Mouse (Mus musculus): Measurements from ENCODE around the gene Zmynd15. TPM values are rescaled to one million over a fixed set of nuclear protein-coding genes. Genes with fewer than 3 reads are reported as not detected.

The Zmynd15 gene
- total RNA-seq, 1 experiment, result 0.54 TPM

DNA sequence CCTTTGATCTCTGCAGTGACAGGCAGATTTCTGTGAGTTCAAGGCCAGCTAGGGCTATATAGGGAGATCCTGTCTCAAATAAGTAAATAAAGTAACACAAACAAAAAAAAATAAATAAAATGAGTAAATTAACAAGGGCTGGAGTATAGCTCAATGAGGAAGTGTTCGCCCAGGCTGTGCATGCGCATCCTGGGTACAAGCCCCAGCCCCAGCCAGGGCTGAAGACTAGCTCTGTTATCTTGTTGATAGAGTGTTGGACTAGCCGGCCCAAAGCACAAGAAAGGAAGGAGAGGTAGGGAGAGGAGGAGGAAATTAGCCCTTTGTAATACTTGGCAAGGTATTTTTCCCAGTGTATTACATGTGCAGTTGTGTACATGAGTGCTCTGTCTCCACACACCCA is 15.3 kb upstream of the Zmynd15 start:
- H3K4me1 ChIP-seq (ENCODE audit: control insufficient read depth in 2 of 2, insufficient read depth in 2 of 2, low read length in 2 of 2, poor library complexity in 1 of 2), result no peaks in the 10 kb centered on the region; a peak in 1 of 4 replicates
- TF ChIP-seq ZNF384 (IDR thresholded peaks at IDR 0.05; ENCODE audit: low read depth, low read length), result no peak
- TF ChIP-seq CHD2 (IDR thresholded peaks at IDR 0.05; ENCODE audit: low read depth, low read length), result no peak
- no peak for TF ChIP-seq HCFC1 (IDR thresholded peaks at IDR 0.05; ENCODE audit: borderline replicate concordance, insufficient read depth, low read length)
- TF ChIP-seq MAFK (IDR thresholded peaks at IDR 0.05; ENCODE audit: insufficient read depth, low read depth, low read length), result no peak
- TF ChIP-seq ZC3H11A (IDR thresholded peaks at IDR 0.05; ENCODE audit: borderline replicate concordance, low read depth, low read length), result no peak
- in situ Hi-C loops (cut with MboI; ENCODE audit: low sequenced_read_pairs in 2 of 2, unreplicated experiment in 2 of 2), result no loop called here
- H3K27ac ChIP-seq (ENCODE audit: insufficient read depth, low read depth, low read length, poor library complexity, severe bottlenecking), result no peak overlapping the region
- no peak overlapping the region for H3K9ac ChIP-seq (ENCODE audit: insufficient read depth, low read depth, low read length, poor library complexity, severe bottlenecking)
- H3K9me3 ChIP-seq (ENCODE audit: control insufficient read depth, insufficient read depth, low read depth, low read length), result no peaks in the 10 kb centered on the region
- DNase-seq (ENCODE audit: low read depth, low spot score), result no peak
- H3K36me3 ChIP-seq (ENCODE audit: control insufficient read depth, insufficient read depth, low read length, poor library complexity, severe bottlenecking), result peaks cover 21% of the 10 kb centered on the region; the same call in 1 of the 2 replicates
- no peak overlapping the region for H3K4me3 ChIP-seq (ENCODE audit: insufficient read depth in 1 of 2, low read depth in 1 of 2, low read length in 2 of 2, poor library complexity in 1 of 2, severe bottlenecking in 1 of 2)

- Histone ChIP-seq H3K9ac (ENCODE audit: insufficient read depth, low read depth, low read length, poor library complexity, severe bottlenecking) (no peak overlapping the region), H3K36me3 (ENCODE audit: control insufficient read depth, insufficient read depth, low read length, poor library complexity, severe bottlenecking) (peaks cover 14% of the 10 kb centered on the region; the same call in 1 of the 2 replicates), H3K4me3 (ENCODE audit: insufficient read depth in 1 of 2, low read depth in 1 of 2, low read length in 2 of 2, poor library complexity in 1 of 2, severe bottlenecking in 1 of 2) (no peak overlapping the region), H3K4me1 (ENCODE audit: control insufficient read depth in 2 of 2, insufficient read depth in 2 of 2, low read length in 2 of 2, poor library complexity in 1 of 2) (no peaks in the 10 kb centered on the region; a peak in 1 of 4 replicates), H3K27ac (ENCODE audit: insufficient read depth, low read depth, low read length, poor library complexity, severe bottlenecking) (no peak overlapping the region), H3K9me3 (ENCODE audit: control insufficient read depth, insufficient read depth, low read depth, low read length) (no peaks in the 10 kb centered on the region)
- TF ChIP-seq ZC3H11A (IDR thresholded peaks at IDR 0.05; ENCODE audit: borderline replicate concordance, low read depth, low read length), result no peak
- TF ChIP-seq MAFK (IDR thresholded peaks at IDR 0.05; ENCODE audit: insufficient read depth, low read depth, low read length), result no peak
- in situ Hi-C loops (cut with MboI; ENCODE audit: low sequenced_read_pairs in 2 of 2, unreplicated experiment in 2 of 2), result no loop called here
- DNase-seq (ENCODE audit: low read depth, low spot score), result no peak
These were observed 14.6 kb upstream of the Zmynd15 start for GRCm38 (mm10) chr11:70444667-70445066.

DNA sequence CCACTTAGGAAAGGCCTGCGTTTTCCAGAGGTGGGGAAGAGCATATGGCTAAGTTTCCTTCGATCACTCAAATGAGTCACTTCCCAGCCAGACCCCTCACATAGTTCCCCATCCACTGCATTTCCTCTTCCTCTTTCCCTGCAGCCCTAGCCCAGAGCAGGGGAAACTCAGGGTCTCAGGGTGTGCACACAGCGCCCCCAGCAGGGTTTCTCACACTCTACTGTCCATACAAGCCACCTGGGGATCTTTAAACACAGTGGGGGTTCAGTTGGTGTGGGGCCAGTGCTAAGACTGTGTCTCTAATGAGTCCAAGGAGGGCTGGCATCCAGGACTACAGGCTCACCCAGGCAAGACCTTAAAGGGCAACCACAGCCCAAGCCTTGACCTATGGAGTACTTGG is 12.5 kb upstream of the Zmynd15 start:
- H3K27ac ChIP-seq (ENCODE audit: insufficient read depth, low read depth, low read length, poor library complexity, severe bottlenecking), result no peak overlapping the region
- in situ Hi-C loops (cut with MboI; ENCODE audit: low sequenced_read_pairs in 2 of 2, unreplicated experiment in 2 of 2), result no loop called here
- peaks cover 2% of the 10 kb centered on the region; the same call in 1 of the 2 replicates for H3K36me3 ChIP-seq (ENCODE audit: control insufficient read depth, insufficient read depth, low read length, poor library complexity, severe bottlenecking)
- H3K9ac ChIP-seq (ENCODE audit: insufficient read depth, low read depth, low read length, poor library complexity, severe bottlenecking), result no peak overlapping the region
- no peak for DNase-seq (ENCODE audit: low read depth, low spot score)
- H3K4me3 ChIP-seq (ENCODE audit: insufficient read depth in 1 of 2, low read depth in 1 of 2, low read length in 2 of 2, poor library complexity in 1 of 2, severe bottlenecking in 1 of 2), result no peak overlapping the region
- no peak for TF ChIP-seq ZNF384 (IDR thresholded peaks at IDR 0.05; ENCODE audit: low read depth, low read length)
- TF ChIP-seq CHD2 (IDR thresholded peaks at IDR 0.05; ENCODE audit: low read depth, low read length), result no peak
- H3K4me1 ChIP-seq (ENCODE audit: control insufficient read depth in 2 of 2, insufficient read depth in 2 of 2, low read length in 2 of 2, poor library complexity in 1 of 2), result peaks cover 0 to 3% of the 10 kb centered on the region in 2 experiments; a peak in 1 of 4 replicates
- H3K9me3 ChIP-seq (ENCODE audit: control insufficient read depth, insufficient read depth, low read depth, low read length), result no peaks in the 10 kb centered on the region

- Histone ChIP-seq H3K36me3 (ENCODE audit: control insufficient read depth, insufficient read depth, low read length, poor library complexity, severe bottlenecking) (no peaks in the 10 kb centered on the region), H3K9me3 (ENCODE audit: control insufficient read depth, insufficient read depth, low read depth, low read length) (no peaks in the 10 kb centered on the region), H3K27ac (ENCODE audit: insufficient read depth, low read depth, low read length, poor library complexity, severe bottlenecking) (no peak overlapping the region), H3K9ac (ENCODE audit: insufficient read depth, low read depth, low read length, poor library complexity, severe bottlenecking) (no peak overlapping the region), H3K4me1 (ENCODE audit: control insufficient read depth in 2 of 2, insufficient read depth in 2 of 2, low read length in 2 of 2, poor library complexity in 1 of 2) (peaks cover 0 to 3% of the 10 kb centered on the region in 2 experiments; a peak in 1 of 4 replicates), H3K4me3 (ENCODE audit: insufficient read depth in 1 of 2, low read depth in 1 of 2, low read length in 2 of 2, poor library complexity in 1 of 2, severe bottlenecking in 1 of 2) (no peak overlapping the region)
- TF ChIP-seq HCFC1 (IDR thresholded peaks at IDR 0.05; ENCODE audit: borderline replicate concordance, insufficient read depth, low read length), result no peak
- TF ChIP-seq MAFK (IDR thresholded peaks at IDR 0.05; ENCODE audit: insufficient read depth, low read depth, low read length), result no peak
- no peak for TF ChIP-seq CHD2 (IDR thresholded peaks at IDR 0.05; ENCODE audit: low read depth, low read length)
- no peak for TF ChIP-seq ZNF384 (IDR thresholded peaks at IDR 0.05; ENCODE audit: low read depth, low read length)
- no peak for TF ChIP-seq ZC3H11A (IDR thresholded peaks at IDR 0.05; ENCODE audit: borderline replicate concordance, low read depth, low read length)
- in situ Hi-C loops (cut with MboI; ENCODE audit: low sequenced_read_pairs in 2 of 2, unreplicated experiment in 2 of 2), result no loop called here
- DNase-seq (ENCODE audit: low read depth, low spot score), result no peak
These were observed 11.9 kb upstream of the Zmynd15 start for GRCm38 (mm10) chr11:70447373-70447772.

DNA sequence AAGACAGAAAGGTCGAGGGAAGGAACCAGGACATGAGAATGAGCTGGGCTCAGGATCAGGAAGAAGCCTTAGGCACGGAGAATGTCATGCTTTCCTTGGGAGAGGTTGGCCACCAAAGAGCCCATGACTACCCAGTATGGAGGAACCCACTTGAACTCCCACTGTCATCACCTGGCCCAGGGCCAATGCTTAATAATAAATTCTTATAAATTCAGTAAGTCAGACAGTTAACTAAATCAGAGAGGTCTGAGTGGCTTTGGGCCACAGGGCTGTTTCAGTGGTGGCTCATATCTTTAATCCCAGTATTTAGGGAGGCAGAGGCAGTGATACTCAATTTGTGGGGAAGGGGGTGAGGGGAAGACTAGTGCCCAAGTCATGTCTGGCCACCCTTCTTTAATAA is 8.3 kb upstream of the Zmynd15 start:
- no peak overlapping the region for H3K4me3 ChIP-seq (ENCODE audit: insufficient read depth in 1 of 2, low read depth in 1 of 2, low read length in 2 of 2, poor library complexity in 1 of 2, severe bottlenecking in 1 of 2)
- no peak for DNase-seq (ENCODE audit: low read depth, low spot score)

More for the DNA sequence above, 8.3 kb upstream of the Zmynd15 start:
- no peak overlapping the region for H3K27ac ChIP-seq (ENCODE audit: insufficient read depth, low read depth, low read length, poor library complexity, severe bottlenecking)
- H3K9me3 ChIP-seq (ENCODE audit: control insufficient read depth, insufficient read depth, low read depth, low read length), result no peaks in the 10 kb centered on the region
- in situ Hi-C loops (cut with MboI; ENCODE audit: low sequenced_read_pairs in 2 of 2, unreplicated experiment in 2 of 2), result no loop called here
- H3K4me1 ChIP-seq (ENCODE audit: control insufficient read depth in 2 of 2, insufficient read depth in 2 of 2, low read length in 2 of 2, poor library complexity in 1 of 2), result peaks cover 3 to 8% of the 10 kb centered on the region in 2 experiments; a peak in 3 of 4 replicates
- no peak overlapping the region for H3K9ac ChIP-seq (ENCODE audit: insufficient read depth, low read depth, low read length, poor library complexity, severe bottlenecking)
- TF ChIP-seq HCFC1 (IDR thresholded peaks at IDR 0.05; ENCODE audit: borderline replicate concordance, insufficient read depth, low read length), result no peak
- TF ChIP-seq CHD2 (IDR thresholded peaks at IDR 0.05; ENCODE audit: low read depth, low read length), result no peak
- TF ChIP-seq ZC3H11A (IDR thresholded peaks at IDR 0.05; ENCODE audit: borderline replicate concordance, low read depth, low read length), result no peak
- no peak for TF ChIP-seq ZNF384 (IDR thresholded peaks at IDR 0.05; ENCODE audit: low read depth, low read length)
- no peak for TF ChIP-seq MAFK (IDR thresholded peaks at IDR 0.05; ENCODE audit: insufficient read depth, low read depth, low read length)
- H3K36me3 ChIP-seq (ENCODE audit: control insufficient read depth, insufficient read depth, low read length, poor library complexity, severe bottlenecking), result peaks cover 9% of the 10 kb centered on the region; the same call in 1 of the 2 replicates

Measured in ES-E14 (cell line).